14 mouse cellular contexts compared by ENCODE assay signal in genomic region chr15:86091201-86091997, GRCm38 (mm10). TPM values are rescaled to one million over a fixed set of nuclear protein-coding genes. Genes with fewer than 3 reads are reported as not detected.
DNase-seq lines count a peak whose midpoint lies in the region; ATAC-seq and TF ChIP-seq lines count a peak whose summit lies in the region.
"Had no signal": no experiment of that assay in that cellular context is flagged by ENCODE, and none has a peak within 500 bp of the region (broad histone marks: within the 10 kb centered on the region; RNA-seq: fewer than 3 reads in every experiment).

No protein-coding gene starts in this region.

- 0 out of 2 replicates have a peak, but pooled peaks have one; percentile 20 for ATAC-seq in intestine, embryonic 14.5 days (replicated peaks; ENCODE audit: low FRiP score, low TSS enrichment, low read depth)
- peak; percentile 20 for ATAC-seq in liver, postnatal 0 days
- no peak for ATAC-seq in midbrain, embryonic 15.5 days (replicated peaks)
- ATAC-seq: forebrain, embryonic 13.5 days; midbrain, embryonic 16.5 days had no signal

- H3K27me3 ChIP-seq in heart, adult 2 months (ENCODE audit: control insufficient read depth, insufficient read depth, low read length), result no peaks in the 10 kb centered on the region
- no peaks in the 10 kb centered on the region for H3K27me3 ChIP-seq in intestine, embryonic 14.5 days (replicated peaks; ENCODE audit: control insufficient read depth, insufficient read depth, low read length)
- no peaks in the 10 kb centered on the region for H3K27me3 ChIP-seq in liver, postnatal 0 days (ENCODE audit: insufficient read depth, low read length)
- no peaks in the 10 kb centered on the region for H3K27me3 ChIP-seq in midbrain, embryonic 15.5 days (replicated peaks)
- H3K27me3 ChIP-seq: forebrain, embryonic 13.5 days; neural tube, embryonic 12.5 days had no signal

- TF ChIP-seq CTCF in heart, adult 2 months (IDR thresholded peaks at IDR 0.05), result no peak
- no peak for TF ChIP-seq CTCF in layer of hippocampus, adult 2 months (conservative IDR thresholded peaks at IDR 0.05)
- no peak for TF ChIP-seq CTCF in liver, postnatal 0 days (IDR thresholded peaks at IDR 0.05; ENCODE audit: low read depth)

- peaks cover 4% of the 10 kb centered on the region for H3K36me3 ChIP-seq in heart, adult 2 months (ENCODE audit: control insufficient read depth, insufficient read depth, low read length)
- H3K36me3 ChIP-seq in intestine, embryonic 14.5 days (ENCODE audit: control insufficient read depth, insufficient read depth, low read length), result no peaks in the 10 kb centered on the region
- 0 out of 2 replicates have a peak, but pooled peaks cover 3% of the 10 kb centered on the region for H3K36me3 ChIP-seq in liver, postnatal 0 days (replicated peaks; ENCODE audit: insufficient read depth, low read length)
- H3K36me3 ChIP-seq in midbrain, embryonic 15.5 days (replicated peaks), result no peaks in the 10 kb centered on the region

- no peak overlapping the region for H3K4me3 ChIP-seq in heart, adult 2 months
- H3K4me3 ChIP-seq in layer of hippocampus, adult 2 months, result no peak overlapping the region
- no peak overlapping the region for H3K4me3 ChIP-seq in intestine, embryonic 14.5 days (ENCODE audit: low read depth, low read length)
- no peak overlapping the region for H3K4me3 ChIP-seq in liver, postnatal 0 days (ENCODE audit: low read depth, low read length)
- H3K4me3 ChIP-seq in midbrain, embryonic 15.5 days, result no peak overlapping the region
- H3K4me3 ChIP-seq: embryonic facial prominence, embryonic 12.5 days; forebrain, embryonic 13.5 days; neural tube, embryonic 12.5 days had no signal

- TF ChIP-seq EP300 in heart, adult 2 months (IDR thresholded peaks at IDR 0.05; ENCODE audit: insufficient read depth, low read depth, low read length), result no peak
- no peak for TF ChIP-seq EP300 in liver, postnatal 0 days (IDR thresholded peaks at IDR 0.05; ENCODE audit: low read depth)

- H3K4me2 ChIP-seq in intestine, embryonic 14.5 days (ENCODE audit: low read length), result no peak overlapping the region
- H3K4me2 ChIP-seq in liver, postnatal 0 days (ENCODE audit: low read depth, low read length), result peak overlapping the region; percentile 47
- no peak overlapping the region for H3K4me2 ChIP-seq in midbrain, embryonic 15.5 days
- H3K4me2 ChIP-seq: embryonic facial prominence, embryonic 12.5 days; forebrain, embryonic 13.5 days; neural tube, embryonic 12.5 days had no signal

- H3K9ac ChIP-seq in heart, adult 2 months (ENCODE audit: low read depth, low read length), result no peak overlapping the region
- no peak overlapping the region for H3K9ac ChIP-seq in intestine, embryonic 14.5 days (ENCODE audit: low read length)
- peak overlapping the region; percentile 44; the same call in 1 of the 2 replicates for H3K9ac ChIP-seq in liver, postnatal 0 days (replicated peaks)
- no peak overlapping the region for H3K9ac ChIP-seq in midbrain, embryonic 15.5 days
- H3K9ac ChIP-seq: embryonic facial prominence, embryonic 12.5 days; forebrain, embryonic 13.5 days; neural tube, embryonic 12.5 days had no signal

- DNase-seq in heart, adult 2 months, result no peak
- no peak for DNase-seq in heart, postnatal 4 days
- no peak for DNase-seq in layer of hippocampus, adult 2 months (ENCODE audit: low spot score in 2 of 2)
- DNase-seq in layer of hippocampus, postnatal 10 days (ENCODE audit: low spot score in 2 of 2), result no peak
- no peak for DNase-seq in intestine, embryonic 14.5 days (ENCODE audit: low spot score)
- DNase-seq in liver, postnatal 0 days, result no peak
- no peak for DNase-seq in layer of hippocampus, postnatal 36 days
- DNase-seq: B cell, adult 2 months; retina, postnatal 1 day had no signal

- no peaks in the 10 kb centered on the region for H3K79me2 ChIP-seq in heart, adult 2 months (replicated peaks; ENCODE audit: control insufficient read depth, insufficient read depth, low read length)

- TF ChIP-seq POLR2A in heart, adult 2 months (IDR thresholded peaks at IDR 0.05; ENCODE audit: insufficient read depth, low read depth, low read length), result no peak

- intact Hi-C loops in heart, adult 2 months (cut with DNase I), result no loop called here

- H3K4me1 ChIP-seq in heart, adult 2 months (ENCODE audit: control insufficient read depth, insufficient read depth, low read length), result peaks cover 46% of the 10 kb centered on the region
- H3K4me1 ChIP-seq in intestine, embryonic 14.5 days (replicated peaks; ENCODE audit: control insufficient read depth, insufficient read depth, low read length), result peaks cover 35% of the 10 kb centered on the region
- H3K4me1 ChIP-seq in liver, postnatal 0 days (ENCODE audit: insufficient read depth), result peaks cover 47% of the 10 kb centered on the region
- H3K4me1 ChIP-seq in midbrain, embryonic 15.5 days, result peaks cover 36% of the 10 kb centered on the region

- WGBS in heart, adult 2 months, result 94% methylated on average over 23 of the region's 23 CpGs
- WGBS in intestine, embryonic 14.5 days, result 88% methylated on average over 23 of the region's 23 CpGs
- 91% methylated on average over 23 of the region's 23 CpGs for WGBS in liver, postnatal 0 days (ENCODE audit: insufficient replicate concordance)
- WGBS in midbrain, embryonic 15.5 days, result 91% methylated on average over 23 of the region's 23 CpGs

- H3K27ac ChIP-seq in heart, adult 2 months, result peak overlapping the region; percentile 71
- H3K27ac ChIP-seq in layer of hippocampus, adult 2 months, result peak overlapping the region; percentile 62; the same call in 1 of the 2 replicates
- H3K27ac ChIP-seq in intestine, embryonic 14.5 days (ENCODE audit: low read depth), result 0 out of 2 replicates have a peak overlapping the region, but pooled peaks have one; percentile 22
- H3K27ac ChIP-seq in liver, postnatal 0 days (ENCODE audit: low read depth), result peak overlapping the region; percentile 90
- H3K27ac ChIP-seq in midbrain, embryonic 15.5 days, result no peak overlapping the region
- H3K27ac ChIP-seq: neural tube, embryonic 12.5 days had no signal

- no peaks in the 10 kb centered on the region for H3K9me3 ChIP-seq in intestine, embryonic 14.5 days (ENCODE audit: control insufficient read depth, low read length)
- H3K9me3 ChIP-seq in liver, postnatal 0 days (ENCODE audit: low read length), result no peaks in the 10 kb centered on the region
- H3K9me3 ChIP-seq in midbrain, embryonic 15.5 days, result no peaks in the 10 kb centered on the region
- H3K9me3 ChIP-seq: embryonic facial prominence, embryonic 12.5 days; forebrain, embryonic 13.5 days; neural tube, embryonic 12.5 days had no signal

RNA-seq across cellular contexts. Expression of gene Gramd4, which starts 33.9 kb away (rescaled TPM):
- total RNA-seq in heart, adult 2 months (2021), result 10 to 100 TPM; 27.6 to 31.5 TPM
- 25.3 and 39.8 TPM in 2 replicates for polyA plus RNA-seq in heart, adult 2 months (2012; rRNA removed)
- 10 to 100 TPM; 30.1 to 33.6 TPM for total RNA-seq in heart, postnatal 4 days (2021)
- total RNA-seq in layer of hippocampus, adult 2 months (2021), result 10 to 100 TPM; 24.8 to 28.7 TPM
- total RNA-seq in layer of hippocampus, postnatal 10 days (2021), result 10 to 100 TPM; 35.3 to 40.2 TPM
- polyA plus RNA-seq in intestine, embryonic 14.5 days (2014; fragmentation: Nextera tagmentation; extraction: Ambion mirVana), result 6.0 and 8.1 TPM in 2 replicates
- polyA plus RNA-seq in liver, postnatal 0 days (2015; fragmentation: Nextera tagmentation; extraction: Ambion mirVana), result 3.2 and 3.7 TPM in 2 replicates
- 10 to 100 TPM; 25.4 to 30.9 TPM for total RNA-seq in layer of hippocampus, postnatal 36 days (2021)
- polyA plus RNA-seq in midbrain, embryonic 15.5 days (2015; fragmentation: Nextera tagmentation; extraction: Ambion mirVana), result 41.0 and 41.7 TPM in 2 replicates

RNA-seq across cellular contexts. Expression of gene Celsr1, which starts 57.8 kb away (rescaled TPM):
- 1 to 10 TPM; 4.5 to 5.0 TPM for total RNA-seq in heart, adult 2 months (2021)
- polyA plus RNA-seq in heart, adult 2 months (2012; rRNA removed), result 4.3 and 5.2 TPM in 2 replicates
- total RNA-seq in heart, postnatal 4 days (2021), result 10 to 100 TPM; 20.0 to 21.3 TPM
- total RNA-seq in layer of hippocampus, adult 2 months (2021), result 1 to 10 TPM; 5.5 to 5.8 TPM
- 1 to 10 TPM; 6.7 to 7.4 TPM for total RNA-seq in layer of hippocampus, postnatal 10 days (2021)
- 1.3 and 2.2 TPM in 2 replicates for polyA plus RNA-seq in intestine, embryonic 14.5 days (2014; fragmentation: Nextera tagmentation; extraction: Ambion mirVana)
- 0.09 and 0.11 TPM in 2 replicates for polyA plus RNA-seq in liver, postnatal 0 days (2015; fragmentation: Nextera tagmentation; extraction: Ambion mirVana)
- total RNA-seq in layer of hippocampus, postnatal 36 days (2021), result 1 to 10 TPM; 4.1 to 4.7 TPM
- polyA plus RNA-seq in midbrain, embryonic 15.5 days (2015; fragmentation: Nextera tagmentation; extraction: Ambion mirVana), result 1.6 and 2.2 TPM in 2 replicates
